Mouse (Mus musculus): ENCODE measurements around the gene Hpca.

- TF ChIP-seq CTCF (IDR thresholded peaks at IDR 0.05; ENCODE audit: low read depth) (no peak), EP300 (optimal IDR thresholded peaks at IDR 0.05) (no peak)
These were observed 6.9 kb upstream of the Hpca start for GRCm38 (mm10) chr4:129128582-129129338.

Measured in stomach, postnatal 0 days (tissue).